Mouse (Mus musculus): ENCODE results near the gene Gpr18.

DNA sequence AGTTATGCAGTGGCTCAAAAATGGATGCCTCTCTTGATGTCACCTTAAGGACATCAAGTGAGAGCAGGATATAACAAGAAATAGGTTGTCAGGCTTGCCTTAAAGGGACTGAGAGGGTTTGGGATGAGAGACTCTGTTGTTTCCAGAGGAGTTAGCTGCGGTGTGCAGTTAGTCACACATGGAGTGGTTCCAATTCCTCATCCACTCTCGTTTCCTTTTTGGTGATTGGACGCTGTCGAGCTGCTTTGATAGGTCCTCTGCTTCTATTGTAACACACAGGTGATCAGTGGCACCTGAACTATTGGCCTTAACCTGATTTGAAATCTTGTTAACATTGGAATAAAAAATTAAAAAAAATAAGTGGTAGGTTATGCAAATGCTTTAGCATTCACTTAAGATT is 7.2 kb upstream of the Gpr18 start:
- no peak for TF ChIP-seq CTCF (conservative IDR thresholded peaks at IDR 0.05; ENCODE audit: low read length)
- TF ChIP-seq NANOG (IDR thresholded peaks at IDR 0.05; ENCODE audit: borderline replicate concordance, low read length) = no peak
- no peak for TF ChIP-seq POU5F1 (IDR thresholded peaks at IDR 0.05; ENCODE audit: borderline replicate concordance, low read length)
